Mouse (Mus musculus) midbrain, embryonic 13.5 days (tissue): Measurements from ENCODE around the gene Cnst. TPM values are rescaled to one million over a fixed set of nuclear protein-coding genes. Genes with fewer than 3 reads are reported as not detected.
"Not testable (repeated sequence)": the region's sequence is repeated elsewhere in the genome, so short reads cannot be mapped to it uniquely, and the experiment has no call there.

ENCODE experiments used
- ATAC-seq: fragments of 200-750 bp; cut with Nextera tagmentation; 2 replicates; pipeline ENCODE4 v1.8.0; 2017; ENCODE audit warnings: mild to moderate bottlenecking, moderate TSS enrichment, moderate library complexity
- H3K27ac ChIP-seq: fragments of 300-500 bp; sonication (generic); 2 replicates; pipeline ENCODE4 v1.5.1; 2015; ENCODE audit warnings: inconsistent platforms, mild to moderate bottlenecking, moderate library complexity
- H3K27me3 ChIP-seq: fragments of 300-500 bp; sonication (generic); 2 replicates; pipeline ENCODE4 v1.6.1; 2015; ENCODE audit warnings: mild to moderate bottlenecking, inconsistent platforms
- H3K36me3 ChIP-seq: fragments of 300-500 bp; sonication (generic); 2 replicates; pipeline ENCODE4 v1.6.1; 2015; ENCODE audit warnings: mild to moderate bottlenecking, inconsistent platforms
- H3K4me1 ChIP-seq: fragments of 300-500 bp; sonication (generic); replicated peaks from 2 replicates; pipeline ENCODE4 v1.6.1; 2015; ENCODE audit warnings: inconsistent platforms
- H3K4me2 ChIP-seq: fragments of 300-500 bp; sonication (generic); replicated peaks from 2 replicates; pipeline ENCODE4 v1.6.1; 2015; ENCODE audit warnings: moderate library complexity, mild to moderate bottlenecking, inconsistent platforms
- H3K4me3 ChIP-seq: fragments of 300-500 bp; sonication (generic); replicated peaks from 2 replicates; pipeline ENCODE4 v1.5.1; 2015; ENCODE audit warnings: mild to moderate bottlenecking, inconsistent platforms
- H3K9ac ChIP-seq: fragments of 300-500 bp; sonication (generic); replicated peaks from 2 replicates; pipeline ENCODE4 v1.6.1; 2015; ENCODE audit warnings: mild to moderate bottlenecking, inconsistent platforms
- H3K9me3 ChIP-seq: fragments of 300-500 bp; sonication (generic); 2 replicates; pipeline ENCODE4 v1.6.1; 2016; ENCODE audit warnings: mild to moderate bottlenecking, inconsistent platforms
- WGBS: fragments of 180-500 bp; shearing (Covaris S2); methylation state at CpG from one replicate; pipeline ENCODE4 v1.1.7; 2015; 5-methylcytosine and 5-hydroxymethylcytosine counted together
- polyA plus RNA-seq: library from polyadenylated mRNA; unstranded; fragments of >200 nt; fragmentation: Nextera tagmentation; extraction: Ambion mirVana; gene quantifications from 2 replicates; pipeline ENCODE4 v1.2.1, GENCODE M21; 2015

Cnst gene
- polyA plus RNA-seq: 27.9 and 28.2 TPM in 2 replicates

DNA sequence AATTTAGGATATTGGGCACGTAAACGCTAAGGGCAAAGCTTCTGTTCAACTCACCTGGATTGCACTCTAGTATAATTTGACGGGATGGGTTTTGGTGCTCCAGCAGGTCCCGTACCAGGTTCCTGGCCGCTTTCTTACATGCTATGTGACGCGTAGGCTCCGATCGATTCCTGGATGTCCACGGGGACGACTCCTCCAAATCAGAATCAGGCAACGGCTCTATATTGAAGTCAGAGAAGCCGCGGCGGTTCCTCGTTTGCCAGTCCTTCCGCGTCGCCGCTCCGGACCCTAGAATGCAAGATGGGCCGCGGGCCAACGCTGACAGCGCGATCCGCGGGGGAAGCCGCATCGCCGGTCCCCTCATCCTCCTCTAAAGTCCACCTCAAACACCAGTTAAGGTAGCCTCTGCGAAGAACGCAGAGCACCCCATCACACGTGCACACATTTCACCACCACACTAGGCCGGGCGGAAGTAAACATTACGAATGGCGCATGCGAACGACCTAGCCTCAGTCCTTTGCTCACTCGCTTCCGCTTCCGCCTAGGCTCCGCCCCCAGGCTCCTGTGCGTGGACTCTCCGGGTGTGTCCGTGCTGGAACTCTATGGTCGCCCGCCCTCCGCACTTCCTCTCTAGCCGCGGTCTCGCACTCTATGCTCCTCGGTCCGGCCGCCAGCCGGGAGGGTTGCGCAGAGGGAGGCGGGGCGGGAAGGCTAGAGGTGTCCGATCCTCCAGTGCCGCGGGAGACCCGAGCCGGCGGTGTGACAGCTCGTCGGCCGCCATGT, at the start of gene Cnst, which contains the start of gene Tfb2m:
Gene Cnst, plus strand, starts transcription at position 603 of the 783 bp plus-strand sequence.
Gene Tfb2m, minus strand, starts transcription at position 500 of the 783 bp plus-strand sequence.
- not testable (repeated sequence) for H3K36me3 ChIP-seq, H3K9me3 ChIP-seq, H3K27me3 ChIP-seq
- H3K4me3 ChIP-seq: peak within 1 kb of the TSS; percentile 74
- peak within 1 kb of the TSS; percentile 75 for H3K4me2 ChIP-seq
- H3K4me1 ChIP-seq: peaks cover 31% of the 10 kb centered on the region
- H3K9ac ChIP-seq: peak within 1 kb of the TSS; percentile 84
- ATAC-seq: peak; percentile 100
- WGBS: under 1% methylated on average over 69 of the region's 69 CpGs
- H3K27ac ChIP-seq: peak within 1 kb of the TSS; percentile 97

DNA sequence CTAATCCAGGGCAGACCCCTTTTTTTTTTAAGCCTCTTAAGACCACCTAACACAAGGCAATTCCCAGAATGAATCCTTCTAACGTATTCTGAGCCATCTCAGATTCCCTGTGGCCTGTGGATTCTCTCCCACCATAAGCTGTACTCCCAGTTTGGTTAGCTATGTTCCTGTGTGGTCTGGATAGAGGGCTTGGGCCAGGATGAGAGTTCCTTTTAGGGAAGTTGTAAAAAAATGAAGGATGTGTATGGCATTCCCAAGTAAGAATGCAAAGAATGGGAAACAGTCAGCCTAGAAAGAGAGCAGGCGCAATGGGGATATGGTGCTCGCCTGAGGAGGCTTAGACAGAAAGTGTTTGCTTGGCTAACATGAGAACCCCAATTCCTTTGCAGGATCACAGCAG, 46.9 kb upstream of the Cnst start:
- H3K4me2 ChIP-seq: no peak overlapping the region
- no peak overlapping the region for H3K4me3 ChIP-seq
- H3K27me3 ChIP-seq: no peaks in the 10 kb centered on the region
- H3K27ac ChIP-seq: no peak overlapping the region
- no peaks in the 10 kb centered on the region for H3K4me1 ChIP-seq
- no peak overlapping the region for H3K9ac ChIP-seq
- ATAC-seq: no peak
- no peaks in the 10 kb centered on the region for H3K36me3 ChIP-seq
- no peaks in the 10 kb centered on the region for H3K9me3 ChIP-seq
- 81% methylated on average over 3 of the region's 3 CpGs for WGBS

DNA sequence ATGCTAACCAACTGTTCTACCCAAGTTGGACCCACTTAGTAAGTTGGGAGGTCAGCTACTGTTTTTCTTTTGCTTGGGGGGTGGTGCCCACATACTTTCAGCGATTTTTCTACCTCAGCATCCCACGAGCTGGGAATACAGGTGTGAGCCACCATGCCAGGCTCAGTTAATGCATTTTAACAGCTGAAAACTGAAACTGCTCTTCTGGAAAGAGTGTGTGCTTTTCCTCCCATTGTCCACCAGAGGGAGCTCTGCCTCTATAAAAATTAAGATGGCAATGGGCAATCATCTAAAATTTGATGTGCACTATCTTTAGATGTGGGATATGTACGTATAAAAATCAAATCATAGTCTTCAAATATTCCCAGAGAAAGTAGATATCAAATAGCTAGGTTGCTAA, 43.6 kb upstream of the Cnst start:
- H3K27ac ChIP-seq: no peak overlapping the region
- H3K4me3 ChIP-seq: no peak overlapping the region
- no peaks in the 10 kb centered on the region for H3K27me3 ChIP-seq
- no peak for ATAC-seq
- no peaks in the 10 kb centered on the region for H3K36me3 ChIP-seq
- 24% methylated on average over 3 of the region's 3 CpGs for WGBS
- H3K9me3 ChIP-seq: no peaks in the 10 kb centered on the region
- no peak overlapping the region for H3K9ac ChIP-seq
- no peak overlapping the region for H3K4me2 ChIP-seq
- H3K4me1 ChIP-seq: no peaks in the 10 kb centered on the region

DNA sequence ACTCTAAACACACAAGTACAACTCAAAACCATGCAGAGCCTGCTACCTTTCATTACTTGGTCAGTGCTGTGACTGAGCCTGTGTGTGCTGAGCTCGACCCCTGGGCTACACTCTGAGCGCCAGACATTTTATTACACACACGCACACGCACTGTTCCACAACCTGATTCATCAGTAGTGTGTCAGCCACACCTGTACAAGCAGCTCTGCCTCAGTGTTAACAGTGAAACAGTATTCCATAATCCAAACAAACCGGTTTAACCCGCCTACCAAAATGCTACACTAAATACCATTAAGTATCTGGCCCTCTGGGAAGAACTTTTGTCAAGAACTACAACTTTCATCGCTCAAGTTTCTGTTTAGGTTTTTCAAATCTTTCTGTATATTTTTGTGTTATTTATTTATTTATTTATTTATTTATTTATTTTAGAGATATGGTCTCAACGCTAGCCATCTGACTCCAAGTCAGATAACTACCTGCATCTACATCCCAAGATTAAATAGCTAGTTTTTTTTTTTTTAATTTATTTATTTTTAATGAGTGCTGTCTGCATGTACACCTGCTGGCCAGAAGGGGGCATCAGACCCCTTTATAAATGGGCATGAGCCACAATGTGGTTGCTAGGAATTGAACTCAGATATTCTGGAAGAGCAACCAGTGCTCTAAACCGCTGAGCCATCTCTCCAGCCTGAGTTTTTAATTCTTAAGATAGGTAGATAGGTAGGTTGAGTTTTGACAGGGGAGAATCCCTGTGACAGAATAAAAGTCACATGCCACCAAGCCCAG, 39.4 kb upstream of the Cnst start:
- Histone ChIP-seq H3K9me3 (no peaks in the 10 kb centered on the region), H3K27me3 (no peaks in the 10 kb centered on the region), H3K4me1 (no peaks in the 10 kb centered on the region), H3K4me3 (no peak overlapping the region), H3K4me2 (no peak overlapping the region), H3K9ac (no peak overlapping the region), H3K36me3 (no peaks in the 10 kb centered on the region), H3K27ac (no peak overlapping the region)
- 68% methylated on average over 9 of the region's 9 CpGs for WGBS
- no peak for ATAC-seq

DNA sequence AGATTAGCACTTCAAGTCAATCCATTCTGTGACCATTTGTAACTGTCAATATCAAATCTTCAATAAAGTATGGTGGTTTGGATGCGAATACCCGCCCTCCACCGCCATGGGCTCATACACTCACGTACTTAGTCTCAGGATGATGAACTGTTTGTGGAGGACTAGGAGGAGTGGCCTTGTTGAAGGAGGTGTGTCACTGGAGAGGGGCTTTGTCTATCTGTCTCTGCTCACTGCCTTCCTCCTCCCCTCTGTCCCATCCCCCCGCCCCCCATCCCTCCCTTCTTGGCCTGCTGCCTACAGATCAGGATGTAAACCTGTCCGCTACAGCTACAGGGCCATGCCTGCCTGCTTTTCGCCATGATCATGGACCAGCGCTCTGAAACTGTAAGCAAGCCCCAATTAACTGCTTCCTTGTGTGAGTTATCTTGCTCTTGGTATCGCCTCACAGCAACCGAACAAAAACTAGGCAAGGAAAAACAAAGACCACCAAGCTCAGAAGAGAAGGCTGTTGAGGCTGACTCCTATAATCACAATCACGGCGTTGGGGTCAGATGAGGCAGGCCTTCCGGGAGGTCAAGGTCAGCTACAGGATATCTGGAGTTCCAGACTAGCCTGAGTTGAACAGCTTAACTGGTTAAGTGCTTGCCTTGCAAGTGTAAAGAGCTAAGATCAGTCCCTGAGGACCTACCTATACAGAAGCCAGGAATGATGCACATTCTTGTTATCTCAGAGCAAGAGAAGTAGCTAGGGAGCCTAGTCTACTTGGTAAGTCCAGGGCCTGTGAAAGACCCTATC, 35.4 kb upstream of the Cnst start:
- Histone ChIP-seq H3K27me3 (no peaks in the 10 kb centered on the region), H3K4me3 (no peak overlapping the region), H3K9me3 (no peaks in the 10 kb centered on the region), H3K27ac (no peak overlapping the region), H3K9ac (no peak overlapping the region), H3K4me1 (no peaks in the 10 kb centered on the region), H3K36me3 (no peaks in the 10 kb centered on the region), H3K4me2 (no peak overlapping the region)
- WGBS: 87% methylated on average over 13 of the region's 13 CpGs
- no peak for ATAC-seq

- peaks cover 4% of the 10 kb centered on the region for H3K4me1 ChIP-seq
- H3K9ac ChIP-seq: no peak overlapping the region
- H3K27me3 ChIP-seq: 0 out of 2 replicates have a peak, but pooled peaks cover 3% of the 10 kb centered on the region
- ATAC-seq: no peak
- H3K36me3 ChIP-seq: no peaks in the 10 kb centered on the region
- no peaks in the 10 kb centered on the region for H3K9me3 ChIP-seq
- H3K4me3 ChIP-seq: no peak overlapping the region
- H3K4me2 ChIP-seq: no peak overlapping the region
- no peak overlapping the region for H3K27ac ChIP-seq
- 88% methylated on average over 7 of the region's 7 CpGs for WGBS
Observed at GRCm38 (mm10) chr1:179511895-179512294, 34.3 kb upstream of the Cnst start.

GRCm38 (mm10) chr1:179516941-179517712, 29.0 kb upstream of the Cnst start:
- Histone ChIP-seq H3K36me3 (no peaks in the 10 kb centered on the region), H3K27ac (no peak overlapping the region), H3K9me3 (no peaks in the 10 kb centered on the region), H3K4me2 (peak overlapping the region; percentile 84), H3K4me3 (peak overlapping the region; percentile 67), H3K4me1 (peaks cover 7% of the 10 kb centered on the region), H3K9ac (peak overlapping the region; percentile 73), H3K27me3 (0 out of 2 replicates have a peak, but pooled peaks cover 3% of the 10 kb centered on the region)
- WGBS: under 1% methylated on average over 21 of the region's 21 CpGs
- ATAC-seq: peak; percentile 78

DNA sequence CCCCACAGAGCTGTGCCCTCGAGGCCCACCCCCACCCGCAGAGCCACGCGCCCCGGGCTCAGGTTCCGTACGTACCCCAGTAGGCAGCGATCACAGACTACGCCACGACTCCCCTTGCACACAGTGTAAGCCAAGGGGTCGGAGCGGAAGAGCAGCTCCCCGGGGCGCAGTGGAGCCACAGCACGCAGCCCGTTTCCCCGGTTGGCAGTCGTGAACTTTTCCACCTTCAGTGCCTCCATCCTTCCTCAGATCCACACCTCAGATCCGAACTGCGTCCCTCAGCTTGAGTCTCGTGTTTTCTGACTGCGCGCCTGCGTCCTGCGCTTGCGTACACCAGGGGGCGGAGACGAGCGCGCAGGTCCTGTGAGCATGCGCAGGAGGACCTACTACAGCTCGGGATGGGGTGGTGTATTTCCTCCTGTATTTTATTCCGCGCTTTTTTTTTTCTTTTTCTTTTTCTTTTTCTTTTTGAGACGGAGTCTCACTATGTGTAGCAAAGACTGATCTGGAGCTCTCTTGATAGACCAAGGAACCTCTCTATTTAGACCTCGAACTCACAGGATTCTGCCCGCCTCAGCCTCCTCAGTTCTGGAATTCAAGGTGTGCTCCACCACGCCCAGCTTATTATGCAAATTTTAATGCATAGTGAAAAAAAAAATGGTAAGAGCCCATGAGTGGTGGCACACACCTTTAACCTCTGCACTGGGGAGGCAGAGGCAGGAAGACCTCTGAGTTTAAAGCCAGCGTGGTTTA, 28.3 kb upstream of the Cnst start, which contains the start of gene Smyd3:
Gene Smyd3, minus strand, starts transcription at position 329 of the 753 bp plus-strand sequence.
- Histone ChIP-seq H3K27ac (0 out of 2 replicates have a peak within 1 kb of the TSS, but pooled peaks have one; percentile 31), H3K4me2 (peak within 1 kb of the TSS; percentile 84), H3K27me3 (0 out of 2 replicates have a peak, but pooled peaks cover 3% of the 10 kb centered on the region), H3K9ac (peak within 1 kb of the TSS; percentile 73), H3K36me3 (no peaks in the 10 kb centered on the region), H3K4me3 (peak within 1 kb of the TSS; percentile 67), H3K9me3 (no peaks in the 10 kb centered on the region), H3K4me1 (peaks cover 7% of the 10 kb centered on the region)
- peak; percentile 94 for ATAC-seq
- WGBS: 6% methylated on average over 39 of the region's 39 CpGs

GRCm38 (mm10) chr1:179519901-179520300, 26.3 kb upstream of the Cnst start:
- no peak overlapping the region for H3K4me2 ChIP-seq
- H3K4me1 ChIP-seq: peaks cover 7% of the 10 kb centered on the region
- no peaks in the 10 kb centered on the region for H3K36me3 ChIP-seq
- H3K9ac ChIP-seq: no peak overlapping the region
- 0 out of 2 replicates have a peak, but pooled peaks cover 3% of the 10 kb centered on the region for H3K27me3 ChIP-seq
- 82% methylated on average over 3 of the region's 3 CpGs for WGBS
- no peak overlapping the region for H3K4me3 ChIP-seq
- H3K9me3 ChIP-seq: no peaks in the 10 kb centered on the region
- H3K27ac ChIP-seq: no peak overlapping the region
- no peak for ATAC-seq

- no peak for ATAC-seq
- H3K9ac ChIP-seq: no peak overlapping the region
- 96% methylated on average over 3 of the region's 3 CpGs for WGBS
- no peak overlapping the region for H3K27ac ChIP-seq
- no peak overlapping the region for H3K4me2 ChIP-seq
- H3K27me3 ChIP-seq: no peaks in the 10 kb centered on the region
- no peak overlapping the region for H3K4me3 ChIP-seq
- no peaks in the 10 kb centered on the region; the same call in 1 of the 2 replicates for H3K4me1 ChIP-seq
- peaks cover 28% of the 10 kb centered on the region for H3K36me3 ChIP-seq
- H3K9me3 ChIP-seq: no peaks in the 10 kb centered on the region
Observed at GRCm38 (mm10) chr1:179539054-179539453, 7.1 kb upstream of the Cnst start.
